In genomic region chr2:170267152-170267551, GRCm38 (mm10) we compare ENCODE assay signal across 8 mouse cellular contexts.
DNase-seq lines count a peak whose midpoint lies in the region; ATAC-seq and TF ChIP-seq lines count a peak whose summit lies in the region.

No protein-coding gene starts in this region.

- H3K27ac ChIP-seq in layer of hippocampus, adult 2 months, result no peak overlapping the region
- 0 out of 2 replicates have a peak overlapping the region, but pooled peaks have one; percentile 3 for H3K27ac ChIP-seq in hindbrain, postnatal 0 days
- peak overlapping the region; percentile 83 for H3K27ac ChIP-seq in lung, embryonic 14.5 days (ENCODE audit: low read depth)
- peak overlapping the region; percentile 89 for H3K27ac ChIP-seq in stomach, embryonic 16.5 days (ENCODE audit: low read length)
- H3K27ac ChIP-seq in left cerebral cortex, adult 2 months, result no peak overlapping the region

- peak overlapping the region; percentile 35; the same call in 1 of the 2 replicates for H3K4me3 ChIP-seq in layer of hippocampus, adult 2 months
- H3K4me3 ChIP-seq in hindbrain, postnatal 0 days (ENCODE audit: low read length), result peak overlapping the region; percentile 31
- peak overlapping the region; percentile 27 for H3K4me3 ChIP-seq in lung, embryonic 14.5 days (ENCODE audit: low read depth, low read length)
- peak overlapping the region; percentile 36 for H3K4me3 ChIP-seq in stomach, embryonic 16.5 days (replicated peaks; ENCODE audit: low read length)
- H3K4me3 ChIP-seq in left cerebral cortex, adult 2 months, result no peak overlapping the region; the same call in 1 of the 2 replicates

- 13% methylated on average over 12 of the region's 12 CpGs for WGBS in hindbrain, postnatal 0 days
- 6% methylated on average over 12 of the region's 12 CpGs for WGBS in lung, embryonic 14.5 days
- WGBS in stomach, embryonic 16.5 days, result 5% methylated on average over 12 of the region's 12 CpGs

- H3K4me1 ChIP-seq in hindbrain, postnatal 0 days (ENCODE audit: insufficient read depth, low read length), result peaks cover 6% of the 10 kb centered on the region; the same call in 1 of the 2 replicates
- peaks cover 13% of the 10 kb centered on the region for H3K4me1 ChIP-seq in lung, embryonic 14.5 days (ENCODE audit: insufficient read depth)
- peaks cover 27% of the 10 kb centered on the region for H3K4me1 ChIP-seq in stomach, embryonic 16.5 days (ENCODE audit: control insufficient read depth, insufficient read depth, low read length)

- H3K9ac ChIP-seq in hindbrain, postnatal 0 days (replicated peaks; ENCODE audit: low read length), result peak overlapping the region; percentile 21; the same call in 1 of the 2 replicates
- peak overlapping the region; percentile 48 for H3K9ac ChIP-seq in lung, embryonic 14.5 days
- H3K9ac ChIP-seq in stomach, embryonic 16.5 days (ENCODE audit: low read length), result peak overlapping the region; percentile 65; the same call in 1 of the 2 replicates

- intact Hi-C loops in left cerebral cortex, adult 2 months (cut with DNase I), result loop anchor here (5.0 kb wide), 1 partner anchor 135 kb away; no protein-coding TSS in a partner anchor

- 0 out of 2 replicates have a peak, but pooled peaks have one; percentile 8 for TF ChIP-seq CTCF in layer of hippocampus, adult 2 months (conservative IDR thresholded peaks at IDR 0.05)
- no peak for TF ChIP-seq CTCF in hindbrain, postnatal 0 days (IDR thresholded peaks at IDR 0.05; ENCODE audit: low read depth)
- no peak for TF ChIP-seq CTCF in lung, embryonic 14.5 days (IDR thresholded peaks at IDR 0.05; ENCODE audit: low read depth)
- no peak for TF ChIP-seq CTCF in left cerebral cortex, adult 2 months (IDR thresholded peaks at IDR 0.05)

- no peaks in the 10 kb centered on the region for H3K9me3 ChIP-seq in hindbrain, postnatal 0 days (ENCODE audit: low read length)
- no peaks in the 10 kb centered on the region; the same call in 1 of the 2 replicates for H3K9me3 ChIP-seq in lung, embryonic 14.5 days (ENCODE audit: low read depth, low read length)
- H3K9me3 ChIP-seq in stomach, embryonic 16.5 days (replicated peaks; ENCODE audit: control insufficient read depth, low read length), result peaks cover 7% of the 10 kb centered on the region; the same call in 1 of the 2 replicates

- peak overlapping the region; percentile 58 for H3K4me2 ChIP-seq in hindbrain, postnatal 0 days (ENCODE audit: low read depth, low read length)
- peak overlapping the region; percentile 55 for H3K4me2 ChIP-seq in lung, embryonic 14.5 days
- H3K4me2 ChIP-seq in stomach, embryonic 16.5 days (ENCODE audit: low read depth, low read length), result peak overlapping the region; percentile 58

- no peaks in the 10 kb centered on the region for H3K27me3 ChIP-seq in hindbrain, postnatal 0 days (ENCODE audit: insufficient read depth, low read length)
- no peaks in the 10 kb centered on the region for H3K27me3 ChIP-seq in lung, embryonic 14.5 days (ENCODE audit: insufficient read depth, low read length)
- no peaks in the 10 kb centered on the region for H3K27me3 ChIP-seq in stomach, embryonic 16.5 days (ENCODE audit: control insufficient read depth, insufficient read depth, low read length)

- no peak for DNase-seq in layer of hippocampus, adult 2 months (ENCODE audit: low spot score in 2 of 2)
- no peak for DNase-seq in layer of hippocampus, adult 8-10 months (ENCODE audit: low spot score in 2 of 2)
- peak; percentile 45 for DNase-seq in hindbrain, postnatal 0 days (ENCODE audit: low spot score)
- DNase-seq in lung, embryonic 14.5 days, result peak; percentile 76
- DNase-seq in left cerebral cortex, adult 2 months (ENCODE audit: extremely low spot score in 1 of 2, low spot score in 2 of 2), result no peak
- DNase-seq in layer of hippocampus, postnatal 14 days (ENCODE audit: low spot score in 2 of 2), result no peak

- no peaks in the 10 kb centered on the region for H3K36me3 ChIP-seq in hindbrain, postnatal 0 days (ENCODE audit: insufficient read depth, low read length)
- H3K36me3 ChIP-seq in lung, embryonic 14.5 days (ENCODE audit: insufficient read depth), result no peaks in the 10 kb centered on the region
- H3K36me3 ChIP-seq in stomach, embryonic 16.5 days (ENCODE audit: control insufficient read depth, insufficient read depth, low read length), result no peaks in the 10 kb centered on the region

- no peak for ATAC-seq in hindbrain, postnatal 0 days
- ATAC-seq in lung, embryonic 14.5 days (ENCODE audit: insufficient read depth), result no peak
- no peak for ATAC-seq in stomach, embryonic 16.5 days (ENCODE audit: insufficient read depth, low FRiP score)
- no peak for ATAC-seq in erythroblast, adult 5-6 weeks (replicated peaks; ENCODE audit: low FRiP score, poor library complexity, severe bottlenecking)

Comparison
In these comparisons a context has a peak if more than half of its experiments do, and no peak if none do; other contexts are left out.
1. DNase-seq: peak in hindbrain, postnatal 0 days (single experiment) and lung, embryonic 14.5 days (single experiment); none in layer of hippocampus, adult 2 months (0 of 2), layer of hippocampus, adult 8-10 months (0 of 2), left cerebral cortex, adult 2 months (0 of 2) and layer of hippocampus, postnatal 14 days (0 of 2).
2. H3K27ac ChIP-seq: peak in hindbrain, postnatal 0 days (single experiment), lung, embryonic 14.5 days (single experiment) and stomach, embryonic 16.5 days (single experiment); none in layer of hippocampus, adult 2 months (single experiment) and left cerebral cortex, adult 2 months (single experiment).
3. Peak in every context shown above with its lines, with median percentiles within 50 percentile points of each other: H3K4me2 ChIP-seq and H3K9ac ChIP-seq.